Mouse (Mus musculus) central nervous system, embryonic 18 days (tissue): ENCODE results near the gene Zfp281. TPM values are rescaled to one million over a fixed set of nuclear protein-coding genes. Genes with fewer than 3 reads are reported as not detected.

Experiments
- polyA plus RNA-seq: library from polyadenylated mRNA; depleted of rRNA; stranded (reverse); fragments of >200 nt; gene quantifications from 2 replicates; pipeline ENCODE4 v1.2.3, GENCODE M21; 2012; rRNA removed

Gene Zfp281
- 11.9 and 12.2 TPM in 2 replicates for polyA plus RNA-seq

DNA sequence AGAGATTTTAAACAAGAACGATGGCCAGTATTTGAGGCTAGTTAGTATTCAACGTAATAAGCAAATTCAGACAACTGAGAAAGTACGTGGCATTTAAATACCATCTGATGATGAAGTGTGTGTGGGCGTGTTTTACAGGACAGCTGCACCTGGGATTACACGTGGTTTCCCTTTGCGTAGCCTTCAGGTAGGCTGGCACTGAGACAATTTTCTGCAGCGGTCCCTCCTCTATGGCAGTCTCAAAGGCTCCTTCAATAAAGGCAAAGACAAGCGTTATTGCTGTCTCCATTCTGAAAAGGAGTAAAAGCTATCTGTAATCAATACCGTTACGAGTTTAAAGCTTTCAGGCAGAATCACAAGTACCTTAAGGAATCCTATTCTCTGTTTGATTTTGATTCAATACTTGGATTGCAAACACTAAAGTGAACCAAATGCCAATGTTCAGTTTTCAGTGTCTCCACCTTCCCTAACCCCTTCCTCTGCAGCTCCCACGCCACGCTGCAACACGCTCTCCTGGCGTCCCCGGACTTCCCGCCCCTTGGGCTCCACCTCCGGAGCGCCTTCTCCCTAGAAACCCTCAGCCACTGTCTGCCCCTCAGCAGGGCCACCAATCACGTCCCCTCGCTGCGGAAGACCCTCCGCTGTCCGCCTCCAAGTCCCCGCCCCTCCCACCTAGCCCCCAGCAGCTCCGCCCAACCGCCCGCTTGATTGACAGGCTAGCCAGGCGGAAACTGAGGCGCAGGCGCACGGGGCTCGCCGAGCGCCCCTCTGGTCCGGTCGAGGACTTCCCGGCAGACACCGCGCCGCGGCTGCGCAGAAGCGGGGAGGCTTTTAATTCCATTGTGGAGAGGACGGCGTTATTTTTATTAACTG, at the start of gene Zfp281:
TSS of gene Zfp281 (plus strand) at position 756 of the 873 bp plus-strand sequence.

Other genes with a start within 250 kb of the Zfp281 start
- gene Ddx59, start 209.6 kb upstream of the Zfp281 start, polyA plus RNA-seq, result 9.3 and 9.5 TPM in 2 replicates
- 0.96 and 1.1 TPM in 2 replicates for gene Kif14, start 158.6 kb upstream of the Zfp281 start, polyA plus RNA-seq